Mouse (Mus musculus) cortical plate, adult 2 months (tissue): ENCODE data around the gene Eno3. TPM values are rescaled to one million over a fixed set of nuclear protein-coding genes. Genes with fewer than 3 reads are reported as not detected.

Source experiments
- H3K27ac ChIP-seq: fragments of 200-500 bp; 2 replicates; pipeline ENCODE4 v1.5.1; 2012; ENCODE audit warnings: low read length, control low read depth, inconsistent platforms; ENCODE audit not compliant: insufficient read depth
- H3K4me1 ChIP-seq: fragments of 200-500 bp; 2 replicates; pipeline ENCODE4 v1.6.1; 2011; ENCODE audit warnings: low read length; ENCODE audit not compliant: control insufficient read depth, insufficient read depth
- H3K4me3 ChIP-seq: fragments of 200-500 bp; 2 replicates; pipeline ENCODE4 v1.5.1; 2011; ENCODE audit warnings: mild to moderate bottlenecking, low read length, control low read depth; ENCODE audit not compliant: insufficient read depth
- CTCF ChIP-seq: fragments of 200-500 bp; IDR thresholded peaks from 2 replicates; pipeline ENCODE4 v1.5.1; 2011; ENCODE audit warnings: mild to moderate bottlenecking, control low read depth, low read length; ENCODE audit not compliant: insufficient read depth; ENCODE audit errors: extremely low read depth
- POLR2A ChIP-seq: fragments of 200-500 bp; IDR thresholded peaks from 2 replicates; pipeline ENCODE4 v1.6.1; 2011; ENCODE audit warnings: mild to moderate bottlenecking, low read length, control low read depth; ENCODE audit not compliant: insufficient read depth; ENCODE audit errors: extremely low read depth
- polyA plus RNA-seq: library from polyadenylated mRNA; depleted of rRNA; stranded (reverse); fragments of >200 nt; gene quantifications from 2 replicates; pipeline ENCODE4 v1.2.3, GENCODE M21; 2012

Eno3 gene
- polyA plus RNA-seq, 1 experiment, result 26.6 TPM

DNA sequence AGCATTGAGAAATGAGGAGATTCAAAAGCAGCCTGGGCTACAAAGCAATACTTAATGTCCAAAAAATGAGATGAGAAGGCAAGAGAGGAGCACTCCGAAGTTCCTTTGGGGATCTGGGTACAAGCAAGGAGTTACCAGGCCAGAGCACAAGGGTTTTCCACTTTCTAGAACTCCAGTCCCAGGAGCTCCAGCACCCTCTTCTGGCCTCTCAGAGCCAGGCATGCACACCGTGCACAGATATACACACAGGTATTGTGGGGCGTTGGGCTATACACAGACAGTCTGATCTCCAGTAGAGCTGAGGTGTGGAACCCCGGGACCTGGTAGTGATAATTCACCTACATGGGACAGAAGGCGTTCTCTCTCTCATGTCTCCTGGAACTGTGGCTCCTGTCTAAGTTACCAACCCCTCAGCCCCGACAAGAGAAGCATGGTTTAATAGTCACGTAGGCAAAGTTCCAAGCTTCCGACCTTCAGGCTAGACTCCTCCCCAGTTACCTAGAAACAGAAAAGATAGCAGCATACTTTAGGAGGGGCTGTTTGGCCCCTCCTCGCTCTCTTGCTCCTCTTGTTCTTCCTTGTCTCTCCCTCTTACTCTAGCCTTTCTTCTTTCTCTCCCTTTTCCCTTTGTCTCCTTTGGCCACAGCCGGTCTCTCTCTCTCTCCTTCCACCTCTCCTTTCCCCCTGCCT lies 33.8 kb upstream of the Eno3 start:
- TF ChIP-seq CTCF, result peak; percentile 25
- TF ChIP-seq POLR2A, result no peak
- Histone ChIP-seq H3K4me3 (no peak overlapping the region), H3K4me1 (no peaks in the 10 kb centered on the region), H3K27ac (no peak overlapping the region)

GRCm38 (mm10) chr11:70625473-70625872 lies 31.5 kb upstream of the Eno3 start:
- TF ChIP-seq POLR2A (no peak), CTCF (peak; percentile 62)
- Histone ChIP-seq H3K4me3 (no peak overlapping the region), H3K27ac (no peak overlapping the region), H3K4me1 (no peaks in the 10 kb centered on the region)

DNA sequence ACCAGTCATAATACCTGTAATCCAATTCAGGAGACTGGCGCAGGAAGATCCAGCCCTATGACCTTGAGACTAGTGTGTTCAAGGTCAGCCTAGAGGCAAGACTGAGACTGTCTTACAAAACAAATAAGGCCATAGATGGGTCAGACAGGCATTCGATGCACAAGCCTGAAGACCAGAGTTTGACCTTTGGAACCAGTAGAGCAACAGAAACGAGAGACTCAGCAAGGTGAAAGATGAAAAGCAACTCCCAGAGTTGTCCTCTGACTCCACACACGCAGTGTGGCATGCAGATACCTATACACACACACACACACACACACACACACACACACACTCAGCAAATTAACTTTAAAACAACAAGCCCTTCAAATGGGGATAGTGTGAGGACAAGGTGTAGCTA lies 30.1 kb upstream of the Eno3 start:
- no peak for TF ChIP-seq POLR2A
- TF ChIP-seq CTCF, result no peak
- Histone ChIP-seq H3K27ac (no peak overlapping the region), H3K4me1 (no peaks in the 10 kb centered on the region), H3K4me3 (no peak overlapping the region)

GRCm38 (mm10) chr11:70628431-70628830 lies 28.6 kb upstream of the Eno3 start:
- Histone ChIP-seq H3K4me1 (no peaks in the 10 kb centered on the region), H3K4me3 (no peak overlapping the region), H3K27ac (no peak overlapping the region)
- TF ChIP-seq CTCF, result no peak
- TF ChIP-seq POLR2A, result no peak

DNA sequence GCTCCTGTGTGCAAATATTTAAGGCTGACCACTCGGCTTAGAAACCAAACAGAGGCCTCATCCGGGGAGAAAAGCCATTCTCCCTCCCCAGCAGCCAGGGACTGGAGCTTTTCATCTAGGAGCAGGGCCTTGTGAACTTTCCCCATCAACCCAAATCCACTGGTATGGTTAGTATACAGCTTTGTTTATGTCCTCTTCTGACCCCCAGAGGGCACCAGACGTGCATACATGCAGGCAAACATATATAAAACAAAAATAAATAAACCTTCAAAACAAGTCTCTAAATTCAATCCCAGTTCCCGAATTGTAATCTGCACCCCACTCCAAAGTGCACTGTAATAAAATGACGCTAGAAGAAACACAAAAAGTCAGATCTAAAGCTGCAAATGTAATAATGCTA lies 27.4 kb upstream of the Eno3 start:
- Histone ChIP-seq H3K27ac (no peak overlapping the region), H3K4me1 (no peaks in the 10 kb centered on the region), H3K4me3 (no peak overlapping the region)
- TF ChIP-seq POLR2A, result no peak
- TF ChIP-seq CTCF, result no peak; the same call in 1 of the 2 replicates

GRCm38 (mm10) chr11:70630129-70630528 lies 26.9 kb upstream of the Eno3 start:
- TF ChIP-seq POLR2A (no peak), CTCF (no peak)
- H3K4me1 ChIP-seq, result no peaks in the 10 kb centered on the region
- H3K4me3 ChIP-seq, result no peak overlapping the region
- no peak overlapping the region for H3K27ac ChIP-seq

DNA sequence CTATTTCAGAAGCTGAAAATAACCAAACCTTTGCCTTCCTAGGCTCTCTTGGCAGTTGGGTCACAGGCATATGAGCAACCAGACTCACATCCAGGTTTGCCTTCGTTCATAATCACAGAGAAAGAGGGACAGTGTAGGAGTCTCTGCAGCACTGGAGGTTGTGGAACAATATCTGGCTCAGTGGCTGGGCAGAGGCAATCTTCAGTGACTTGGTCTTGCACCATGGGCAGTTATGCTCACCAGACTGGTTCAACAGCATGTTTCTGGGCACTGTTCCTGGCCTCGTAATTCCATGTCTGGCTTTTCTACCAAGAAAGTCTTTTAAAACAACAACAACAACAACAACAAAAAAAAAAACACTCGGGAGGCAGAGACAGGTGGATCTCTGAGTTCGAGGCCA lies 21.4 kb upstream of the Eno3 start:
- H3K27ac ChIP-seq, result no peak overlapping the region
- no peak overlapping the region for H3K4me3 ChIP-seq
- H3K4me1 ChIP-seq, result no peaks in the 10 kb centered on the region
- TF ChIP-seq POLR2A (no peak), CTCF (no peak)

DNA sequence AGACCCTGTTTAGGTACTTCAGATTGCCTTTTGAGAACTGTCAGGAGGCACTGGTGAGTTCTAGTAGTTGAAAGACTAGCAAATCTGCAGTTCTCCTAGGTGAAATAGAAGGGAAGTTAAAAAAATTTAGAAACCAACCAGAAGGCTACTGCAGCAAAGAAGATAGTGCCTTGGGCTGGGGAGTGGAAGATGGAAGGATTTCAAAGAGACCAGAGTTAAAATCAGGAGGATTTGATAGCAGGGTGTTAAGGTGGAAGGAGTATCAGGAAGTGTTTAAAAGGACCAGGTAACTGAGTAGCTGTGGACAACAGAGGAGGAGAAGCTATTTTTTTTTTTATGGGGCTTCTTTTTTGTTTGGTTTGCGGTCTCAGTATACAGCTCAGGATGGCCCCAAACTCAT lies 19.2 kb upstream of the Eno3 start:
- no peak overlapping the region for H3K4me3 ChIP-seq
- no peaks in the 10 kb centered on the region for H3K4me1 ChIP-seq
- no peak for TF ChIP-seq CTCF
- no peak for TF ChIP-seq POLR2A
- H3K27ac ChIP-seq, result no peak overlapping the region

DNA sequence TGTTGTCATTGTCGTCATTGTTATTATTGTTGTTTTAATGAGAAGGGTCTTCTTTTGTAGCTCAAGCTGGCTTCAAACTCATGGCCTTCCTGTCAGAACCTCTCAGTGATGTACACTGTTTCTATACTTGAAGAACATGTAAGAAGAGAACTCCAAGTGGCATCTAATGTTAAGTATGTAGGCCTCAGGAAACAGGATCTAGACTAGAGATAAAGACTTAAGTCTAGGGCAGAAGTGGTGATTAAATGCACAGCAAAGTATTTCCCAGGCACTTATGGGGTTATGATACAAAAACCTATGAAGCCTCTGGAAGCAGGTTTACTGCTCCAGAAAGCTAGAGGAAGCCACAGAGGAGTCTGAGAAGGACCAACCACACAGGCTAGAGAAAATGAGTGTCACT lies 18.7 kb upstream of the Eno3 start:
- H3K4me1 ChIP-seq, result no peaks in the 10 kb centered on the region
- no peak overlapping the region for H3K4me3 ChIP-seq
- TF ChIP-seq POLR2A, result no peak
- TF ChIP-seq CTCF, result no peak
- H3K27ac ChIP-seq, result no peak overlapping the region

DNA sequence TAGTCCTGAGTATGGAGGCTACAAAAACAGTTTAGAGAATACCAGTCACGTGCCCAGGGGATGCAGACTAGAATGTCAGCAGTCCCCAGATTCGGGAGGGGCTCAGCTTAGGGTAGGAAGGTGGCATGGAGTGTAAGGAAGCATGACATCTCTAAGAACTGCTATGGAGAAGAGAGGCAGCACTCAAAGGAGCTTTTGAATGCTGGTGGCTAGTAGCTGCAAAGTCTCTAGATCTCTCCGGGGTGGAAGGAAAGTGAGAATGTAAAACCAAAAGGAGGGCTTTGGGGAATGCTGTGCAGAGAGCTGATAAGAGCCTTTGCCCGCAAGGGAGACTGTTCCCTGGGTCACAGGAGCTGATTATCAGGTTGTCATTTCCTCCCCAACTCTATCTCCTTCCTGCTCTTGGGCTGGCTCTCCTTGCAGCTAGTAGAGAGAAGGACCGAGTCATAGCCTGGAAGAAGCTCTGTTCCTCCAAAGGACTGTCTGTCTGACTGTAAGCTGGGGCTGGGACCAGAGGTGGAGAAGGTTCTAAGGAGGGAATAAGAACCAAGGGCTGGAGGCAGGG lies 18.2 kb upstream of the Eno3 start, which contains the start of gene Gp1ba:
Gene Gp1ba, plus strand, starts transcription at position 409 of the 565 bp plus-strand sequence.
- TF ChIP-seq CTCF (no peak), POLR2A (no peak)
- Histone ChIP-seq H3K4me1 (no peaks in the 10 kb centered on the region), H3K27ac (no peak within 1 kb of the TSS)

GRCm38 (mm10) chr11:70639976-70640375 lies 17.0 kb upstream of the Eno3 start:
- Histone ChIP-seq H3K4me1 (no peaks in the 10 kb centered on the region), H3K4me3 (no peak overlapping the region), H3K27ac (no peak overlapping the region)
- no peak for TF ChIP-seq CTCF
- no peak for TF ChIP-seq POLR2A

More for the DNA sequence above, 18.2 kb upstream of the Eno3 start, which contains the start of gene Gp1ba:
- H3K4me3 ChIP-seq, result no peak within 1 kb of the TSS
